Mouse (Mus musculus): ENCODE measurements at regions not wholly inside any gene's neighbourhood (a gene's known extent, or its start where the extent isn't known, plus 50 kb on each side); places are given as distances from the start of the nearest gene placed in this dataset.
"Not testable (repeated sequence)": the region's sequence is repeated elsewhere in the genome, so short reads cannot be mapped to it uniquely, and the experiment has no call there.

DNA sequence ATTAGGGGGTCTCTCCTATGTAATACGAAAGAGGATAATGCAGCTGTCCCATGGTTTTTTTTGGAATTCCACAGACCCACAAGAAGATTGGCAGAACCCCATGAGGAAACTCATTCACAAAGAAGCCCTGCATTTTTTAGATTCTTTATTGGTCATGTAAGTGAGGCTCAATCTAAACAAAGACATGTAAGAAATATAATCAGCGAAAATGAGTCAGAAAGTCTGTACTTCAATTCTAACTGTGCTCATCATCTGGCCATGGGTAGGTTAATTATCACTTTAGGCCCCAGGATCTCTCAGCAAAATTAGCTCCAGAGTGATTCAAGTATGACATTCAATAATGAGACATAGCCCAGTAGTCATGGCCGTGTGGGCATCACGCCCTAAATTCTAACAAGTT, 703.2 kb downstream of the A830018L16Rik start:
- Histone ChIP-seq H3K9ac (ENCODE audit: low read depth, low read length) (no peak overlapping the region), H3K36me3 (ENCODE audit: control insufficient read depth, insufficient read depth, low read length) (no peaks in the 10 kb centered on the region), H3K4me1 (ENCODE audit: control insufficient read depth, insufficient read depth, low read length) (no peaks in the 10 kb centered on the region), H3K9me3 (replicated peaks; ENCODE audit: control insufficient read depth, low read length, poor library complexity, severe bottlenecking) (no peaks in the 10 kb centered on the region), H3K4me3 (ENCODE audit: low read depth, low read length) (no peak overlapping the region), H3K27me3 (ENCODE audit: control insufficient read depth, insufficient read depth, low read depth, low read length) (no peaks in the 10 kb centered on the region), H3K4me2 (ENCODE audit: low read length) (no peak overlapping the region), H3K27ac (ENCODE audit: low read length) (no peak overlapping the region)
- no peak for ATAC-seq
- WGBS, result 86% methylated on average over 4 of the region's 4 CpGs

DNA sequence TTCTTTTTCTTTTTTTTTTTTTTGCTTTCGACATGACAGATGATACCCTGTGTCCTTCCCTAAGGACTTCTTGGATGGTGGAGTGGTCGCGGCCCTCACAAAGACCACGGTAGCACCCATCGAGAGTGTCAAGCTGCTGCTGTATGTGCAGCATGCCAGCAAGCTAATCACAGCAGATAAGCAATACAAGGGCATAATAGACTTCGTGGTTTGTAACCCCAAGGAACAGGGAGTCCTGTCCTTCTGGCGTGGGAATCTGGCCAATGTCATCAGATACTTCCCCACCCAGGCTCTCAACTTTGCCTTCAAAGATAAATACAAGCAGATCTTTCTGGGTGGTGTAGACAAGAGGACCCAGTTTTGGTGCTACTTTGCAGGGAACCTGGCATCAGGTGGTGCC, 707.0 kb downstream of the A830018L16Rik start:
- H3K27me3 ChIP-seq (ENCODE audit: control insufficient read depth, insufficient read depth, low read depth, low read length), result no peaks in the 10 kb centered on the region
- H3K27ac ChIP-seq (ENCODE audit: low read length), result no peak overlapping the region
- H3K4me1 ChIP-seq (ENCODE audit: control insufficient read depth, insufficient read depth, low read length), result no peaks in the 10 kb centered on the region
- no peak overlapping the region for H3K4me3 ChIP-seq (ENCODE audit: low read depth, low read length)
- ATAC-seq, result no peak
- WGBS, result 92% methylated on average over 7 of the region's 7 CpGs
- H3K4me2 ChIP-seq (ENCODE audit: low read length), result no peak overlapping the region
- no peaks in the 10 kb centered on the region for H3K9me3 ChIP-seq (replicated peaks; ENCODE audit: control insufficient read depth, low read length, poor library complexity, severe bottlenecking)
- no peaks in the 10 kb centered on the region for H3K36me3 ChIP-seq (ENCODE audit: control insufficient read depth, insufficient read depth, low read length)
- no peak overlapping the region for H3K9ac ChIP-seq (ENCODE audit: low read depth, low read length)

DNA sequence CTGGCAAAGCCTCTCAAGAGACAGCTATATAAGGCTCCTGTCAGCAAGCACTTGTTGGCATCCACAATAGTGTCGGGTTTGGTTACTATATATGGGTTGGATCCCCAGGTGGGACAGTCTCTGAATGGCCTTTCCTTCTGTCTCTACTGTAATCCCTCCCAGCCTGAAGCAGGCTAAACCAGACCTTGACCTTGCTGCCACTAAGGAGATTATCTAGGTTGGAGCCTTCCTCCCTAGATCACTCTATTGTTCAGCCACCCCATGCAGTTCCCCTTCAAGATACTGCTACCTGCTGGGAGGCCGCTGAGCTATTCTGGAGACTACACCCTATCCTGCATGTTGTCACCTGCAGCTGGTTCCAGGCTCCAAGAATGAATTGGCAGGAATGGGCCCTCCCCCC, 712.7 kb downstream of the A830018L16Rik start:
- H3K4me2 ChIP-seq (ENCODE audit: low read length); H3K4me3 ChIP-seq (ENCODE audit: low read depth, low read length); H3K4me1 ChIP-seq (ENCODE audit: control insufficient read depth, insufficient read depth, low read length); ATAC-seq; H3K36me3 ChIP-seq (ENCODE audit: control insufficient read depth, insufficient read depth, low read length); H3K9me3 ChIP-seq (replicated peaks; ENCODE audit: control insufficient read depth, low read length, poor library complexity, severe bottlenecking); H3K27ac ChIP-seq (ENCODE audit: low read length); H3K27me3 ChIP-seq (ENCODE audit: control insufficient read depth, insufficient read depth, low read depth, low read length); H3K9ac ChIP-seq (ENCODE audit: low read depth, low read length): not testable (repeated sequence)
- WGBS, result 19% methylated on average over 2 of the region's 2 CpGs

DNA sequence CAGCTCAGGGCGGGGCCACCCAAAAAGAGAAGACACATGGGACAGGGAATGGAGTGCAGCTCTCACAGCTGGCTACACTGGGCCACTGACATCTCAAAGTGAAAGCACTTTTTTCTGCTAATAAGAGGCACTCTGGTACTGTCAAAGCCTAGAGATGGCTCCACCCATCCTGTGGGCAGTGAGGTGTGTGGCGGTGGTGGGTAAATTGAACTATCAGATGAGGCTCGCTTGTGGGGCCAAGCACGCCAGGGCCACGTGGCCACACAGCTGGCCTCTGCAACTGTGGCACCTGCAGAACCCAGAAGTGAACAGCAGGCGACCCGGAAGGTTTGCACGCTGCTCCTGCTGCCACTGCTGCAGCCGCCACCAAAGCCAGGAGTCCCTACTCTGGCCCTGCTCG, 756.6 kb downstream of the A830018L16Rik start:
- 88% methylated on average over 10 of the region's 10 CpGs for WGBS
- Histone ChIP-seq H3K9me3 (replicated peaks; ENCODE audit: control insufficient read depth, low read length, poor library complexity, severe bottlenecking) (no peaks in the 10 kb centered on the region), H3K36me3 (ENCODE audit: control insufficient read depth, insufficient read depth, low read length) (no peaks in the 10 kb centered on the region), H3K27me3 (ENCODE audit: control insufficient read depth, insufficient read depth, low read depth, low read length) (no peaks in the 10 kb centered on the region), H3K4me1 (ENCODE audit: control insufficient read depth, insufficient read depth, low read length) (no peaks in the 10 kb centered on the region), H3K27ac (ENCODE audit: low read length) (no peak overlapping the region), H3K9ac (ENCODE audit: low read depth, low read length) (no peak overlapping the region), H3K4me3 (ENCODE audit: low read depth, low read length) (no peak overlapping the region), H3K4me2 (ENCODE audit: low read length) (no peak overlapping the region)
- ATAC-seq, result no peak

DNA sequence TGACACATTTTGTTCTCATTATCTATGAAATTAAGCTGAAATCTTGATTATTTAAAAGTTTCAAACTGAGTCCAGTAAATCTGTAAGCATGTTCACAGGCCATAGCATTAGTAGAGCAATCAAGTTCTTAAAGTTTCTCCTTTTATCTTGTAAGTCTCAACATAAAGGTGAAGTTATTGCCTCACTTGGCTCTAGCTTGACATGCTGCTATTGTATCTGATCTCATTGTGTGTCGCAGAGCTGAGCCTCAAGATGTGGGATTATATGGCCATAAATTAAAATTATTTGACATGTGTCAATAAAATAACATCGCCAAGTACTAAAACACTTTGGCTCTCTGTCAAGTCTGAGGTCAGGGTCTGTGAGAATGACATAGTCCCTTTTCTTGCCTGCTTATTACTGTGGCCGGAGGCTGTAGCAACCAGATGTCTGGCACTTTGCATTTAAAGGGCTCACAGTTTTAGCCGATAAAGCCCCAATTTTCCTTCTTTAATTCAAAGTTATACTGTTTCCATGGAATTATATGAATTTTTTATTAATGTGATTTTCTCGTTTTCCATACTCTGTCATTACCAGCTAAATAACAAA, 775.8 kb downstream of the A830018L16Rik start:
- Histone ChIP-seq H3K27me3 (ENCODE audit: control insufficient read depth, insufficient read depth, low read depth, low read length) (no peaks in the 10 kb centered on the region), H3K9me3 (replicated peaks; ENCODE audit: control insufficient read depth, low read length, poor library complexity, severe bottlenecking) (no peaks in the 10 kb centered on the region), H3K4me3 (ENCODE audit: low read depth, low read length) (no peak overlapping the region), H3K4me1 (ENCODE audit: control insufficient read depth, insufficient read depth, low read length) (no peaks in the 10 kb centered on the region), H3K4me2 (ENCODE audit: low read length) (no peak overlapping the region), H3K27ac (ENCODE audit: low read length) (no peak overlapping the region), H3K9ac (ENCODE audit: low read depth, low read length) (no peak overlapping the region), H3K36me3 (ENCODE audit: control insufficient read depth, insufficient read depth, low read length) (no peaks in the 10 kb centered on the region)
- 71% methylated on average over 5 of the region's 5 CpGs for WGBS
- ATAC-seq, result no peak

DNA sequence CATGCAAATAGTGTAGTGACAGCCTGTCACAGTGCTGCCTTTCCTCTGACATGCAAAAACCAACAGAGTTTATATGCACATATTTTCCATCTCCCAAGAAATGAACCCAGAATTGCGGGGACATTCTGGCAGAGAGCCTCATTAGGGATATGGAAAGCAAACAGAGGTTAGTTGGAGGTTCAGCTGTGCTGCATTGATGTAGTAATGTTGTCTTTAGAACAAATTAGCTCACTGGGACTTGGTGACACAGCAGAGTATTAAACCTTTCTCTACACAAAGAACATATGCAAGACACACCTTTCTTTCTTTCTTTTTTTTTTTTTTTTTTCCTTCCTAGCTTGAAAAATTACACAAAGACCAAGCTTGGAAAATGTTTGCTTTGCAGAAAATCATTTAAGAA, 778.7 kb downstream of the A830018L16Rik start:
- Histone ChIP-seq H3K9me3 (replicated peaks; ENCODE audit: control insufficient read depth, low read length, poor library complexity, severe bottlenecking) (no peaks in the 10 kb centered on the region), H3K4me1 (ENCODE audit: control insufficient read depth, insufficient read depth, low read length) (no peaks in the 10 kb centered on the region), H3K27ac (ENCODE audit: low read length) (no peak overlapping the region), H3K27me3 (ENCODE audit: control insufficient read depth, insufficient read depth, low read depth, low read length) (no peaks in the 10 kb centered on the region), H3K4me2 (ENCODE audit: low read length) (no peak overlapping the region), H3K4me3 (ENCODE audit: low read depth, low read length) (no peak overlapping the region), H3K9ac (ENCODE audit: low read depth, low read length) (no peak overlapping the region), H3K36me3 (ENCODE audit: control insufficient read depth, insufficient read depth, low read length) (no peaks in the 10 kb centered on the region)
- no peak for ATAC-seq
- WGBS, result 72% methylated on average over 1 of the region's 1 CpGs

DNA sequence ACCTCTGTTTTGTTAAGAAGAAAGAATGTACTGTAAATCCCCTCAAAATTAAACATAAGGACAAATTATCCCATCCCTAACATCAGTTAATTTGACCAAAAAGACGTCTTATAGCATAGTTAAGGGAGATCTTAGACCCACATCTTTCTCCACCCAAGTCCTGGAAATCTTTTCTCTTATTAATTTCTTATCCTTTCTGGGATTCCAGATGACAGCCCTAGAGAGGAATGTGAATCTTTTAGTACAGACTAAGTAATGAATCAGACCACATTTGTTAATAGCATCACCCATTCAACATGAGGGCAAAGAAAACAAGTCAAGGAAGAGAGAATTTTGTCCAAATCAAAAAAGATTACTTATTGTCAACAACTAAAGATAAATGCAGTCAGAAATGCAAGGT, 817.2 kb downstream of the A830018L16Rik start:
- no peak for ATAC-seq
- Histone ChIP-seq H3K9ac (ENCODE audit: low read depth, low read length) (no peak overlapping the region), H3K27ac (ENCODE audit: low read length) (no peak overlapping the region), H3K9me3 (replicated peaks; ENCODE audit: control insufficient read depth, low read length, poor library complexity, severe bottlenecking) (no peaks in the 10 kb centered on the region), H3K4me1 (ENCODE audit: control insufficient read depth, insufficient read depth, low read length) (no peaks in the 10 kb centered on the region), H3K4me3 (ENCODE audit: low read depth, low read length) (no peak overlapping the region), H3K4me2 (ENCODE audit: low read length) (no peak overlapping the region), H3K36me3 (ENCODE audit: control insufficient read depth, insufficient read depth, low read length) (no peaks in the 10 kb centered on the region), H3K27me3 (ENCODE audit: control insufficient read depth, insufficient read depth, low read depth, low read length) (no peaks in the 10 kb centered on the region)
- WGBS, result 68% methylated on average over 1 of the region's 1 CpGs

DNA sequence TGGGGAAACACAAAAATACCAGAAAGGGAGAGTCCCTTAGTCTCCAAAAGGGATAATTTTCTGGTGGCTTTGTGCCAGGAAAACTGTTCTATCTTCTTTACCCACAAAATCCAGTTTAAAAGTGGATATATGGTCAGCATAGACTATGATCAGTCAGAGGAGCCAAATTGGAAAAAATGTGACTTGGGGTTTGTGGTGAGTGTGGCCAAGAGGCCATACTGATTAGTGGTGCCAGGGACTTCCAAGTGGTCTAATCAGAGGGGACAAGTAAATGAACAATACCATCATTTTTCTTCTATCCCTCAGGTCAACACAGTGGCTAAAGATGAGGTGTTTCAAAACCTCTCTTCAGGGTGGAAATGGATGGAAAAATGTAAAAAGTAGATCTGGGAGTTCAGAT, 828.2 kb downstream of the A830018L16Rik start:
- no peaks in the 10 kb centered on the region for H3K4me1 ChIP-seq (ENCODE audit: control insufficient read depth, insufficient read depth, low read length)
- no peaks in the 10 kb centered on the region for H3K27me3 ChIP-seq (ENCODE audit: control insufficient read depth, insufficient read depth, low read depth, low read length)
- H3K27ac ChIP-seq (ENCODE audit: low read length), result no peak overlapping the region
- no peaks in the 10 kb centered on the region for H3K9me3 ChIP-seq (replicated peaks; ENCODE audit: control insufficient read depth, low read length, poor library complexity, severe bottlenecking)
- H3K4me3 ChIP-seq (ENCODE audit: low read depth, low read length), result no peak overlapping the region
- no peaks in the 10 kb centered on the region for H3K36me3 ChIP-seq (ENCODE audit: control insufficient read depth, insufficient read depth, low read length)
- no peak for ATAC-seq
- no peak overlapping the region for H3K9ac ChIP-seq (ENCODE audit: low read depth, low read length)
- H3K4me2 ChIP-seq (ENCODE audit: low read length), result no peak overlapping the region

DNA sequence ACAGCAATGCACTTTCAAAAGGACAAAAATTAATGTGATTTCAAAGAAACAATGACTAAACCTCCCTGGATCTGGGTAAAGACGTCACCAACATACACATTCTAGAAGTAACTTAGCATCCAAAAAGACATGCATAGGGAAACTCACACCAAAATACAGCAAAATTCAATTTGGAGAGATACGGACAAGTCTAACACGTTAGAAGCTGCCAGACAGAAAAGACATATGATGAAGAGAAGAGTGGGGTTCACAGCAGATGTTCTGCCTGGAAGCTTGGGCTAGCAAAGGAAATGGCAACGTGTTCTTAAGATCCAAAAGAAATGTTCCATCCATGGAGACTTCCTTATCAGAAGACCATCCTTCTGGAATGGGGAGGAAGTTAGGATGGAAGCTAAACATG, 868.6 kb downstream of the A830018L16Rik start:
- no peaks in the 10 kb centered on the region for H3K9me3 ChIP-seq (replicated peaks; ENCODE audit: control insufficient read depth, low read length, poor library complexity, severe bottlenecking)
- H3K4me2 ChIP-seq (ENCODE audit: low read length), result no peak overlapping the region
- WGBS, result 90% methylated on average over 4 of the region's 4 CpGs
- H3K4me1 ChIP-seq (ENCODE audit: control insufficient read depth, insufficient read depth, low read length), result no peaks in the 10 kb centered on the region
- no peaks in the 10 kb centered on the region for H3K27me3 ChIP-seq (ENCODE audit: control insufficient read depth, insufficient read depth, low read depth, low read length)
- ATAC-seq, result no peak
- no peak overlapping the region for H3K4me3 ChIP-seq (ENCODE audit: low read depth, low read length)
- no peaks in the 10 kb centered on the region for H3K36me3 ChIP-seq (ENCODE audit: control insufficient read depth, insufficient read depth, low read length)
- H3K27ac ChIP-seq (ENCODE audit: low read length), result no peak overlapping the region
- H3K9ac ChIP-seq (ENCODE audit: low read depth, low read length), result no peak overlapping the region

DNA sequence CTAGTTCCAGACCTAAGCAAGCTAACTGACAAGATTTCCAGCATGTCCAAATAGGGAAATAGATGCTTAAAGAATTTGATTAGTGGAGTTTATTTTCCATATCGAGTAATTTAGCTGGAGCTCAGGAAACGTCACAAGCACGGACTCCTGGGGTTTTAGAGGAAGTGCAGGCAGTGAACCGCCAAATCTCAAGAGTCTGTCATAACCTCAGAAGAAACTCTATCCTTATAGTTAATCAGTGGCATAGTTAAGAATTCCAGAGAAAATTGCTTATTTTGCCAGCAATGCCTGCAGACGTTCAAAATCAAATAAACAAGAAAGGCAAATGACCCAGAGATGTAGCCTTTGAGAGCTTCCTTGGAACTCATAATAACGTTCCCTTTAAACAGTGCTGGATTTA, 871.6 kb downstream of the A830018L16Rik start:
- H3K9me3 ChIP-seq (replicated peaks; ENCODE audit: control insufficient read depth, low read length, poor library complexity, severe bottlenecking), result no peaks in the 10 kb centered on the region
- H3K27me3 ChIP-seq (ENCODE audit: control insufficient read depth, insufficient read depth, low read depth, low read length), result no peaks in the 10 kb centered on the region
- no peak overlapping the region for H3K4me3 ChIP-seq (ENCODE audit: low read depth, low read length)
- no peaks in the 10 kb centered on the region for H3K4me1 ChIP-seq (ENCODE audit: control insufficient read depth, insufficient read depth, low read length)
- H3K4me2 ChIP-seq (ENCODE audit: low read length), result no peak overlapping the region
- H3K9ac ChIP-seq (ENCODE audit: low read depth, low read length), result no peak overlapping the region
- ATAC-seq, result no peak
- WGBS, result 77% methylated on average over 6 of the region's 6 CpGs
- H3K36me3 ChIP-seq (ENCODE audit: control insufficient read depth, insufficient read depth, low read length), result no peaks in the 10 kb centered on the region
- H3K27ac ChIP-seq (ENCODE audit: low read length), result no peak overlapping the region
